Comparison of ENCODE assay signal across 8 mouse cellular contexts in the genomic region with DNA sequence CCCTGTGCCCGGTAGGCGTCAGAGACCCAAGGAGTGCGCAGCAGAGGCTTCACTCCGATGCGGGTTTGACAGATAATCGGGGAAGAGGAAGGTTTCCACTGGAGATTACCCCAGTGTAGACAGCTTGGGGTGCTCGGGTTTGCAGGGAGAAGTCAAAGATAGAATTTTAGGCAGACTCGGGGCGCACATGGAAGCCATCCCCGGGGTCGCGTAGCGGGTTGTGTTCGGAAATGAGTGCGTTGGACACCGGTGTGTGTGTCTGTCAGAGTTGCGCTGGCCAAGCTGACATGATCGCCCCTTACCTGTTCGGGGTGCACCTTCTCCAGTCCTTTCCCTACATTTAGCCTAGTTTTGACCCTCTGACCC. TPM values are rescaled to one million over a fixed set of nuclear protein-coding genes. Genes with fewer than 3 reads are reported as not detected.
DNase-seq lines count a peak whose midpoint lies in the region; ATAC-seq and TF ChIP-seq lines count a peak whose summit lies in the region.

No protein-coding gene starts in this region.

- TF ChIP-seq CTCF in midbrain, postnatal 0 days (IDR thresholded peaks at IDR 0.05): no peak

- 3% methylated on average over 19 of the region's 19 CpGs for WGBS in embryonic facial prominence, embryonic 12.5 days
- 1% methylated on average over 19 of the region's 19 CpGs for WGBS in hindbrain, embryonic 16.5 days
- 3% methylated on average over 19 of the region's 19 CpGs for WGBS in midbrain, postnatal 0 days

- H3K36me3 ChIP-seq in embryonic facial prominence, embryonic 12.5 days: no peaks in the 10 kb centered on the region
- H3K36me3 ChIP-seq in hindbrain, embryonic 16.5 days (ENCODE audit: control insufficient read depth, insufficient read depth, low read length): no peaks in the 10 kb centered on the region
- H3K36me3 ChIP-seq in midbrain, postnatal 0 days (ENCODE audit: insufficient read depth, low read length): no peaks in the 10 kb centered on the region

- H3K4me1 ChIP-seq in embryonic facial prominence, embryonic 12.5 days: peaks cover 10% of the 10 kb centered on the region; the same call in 1 of the 2 replicates
- H3K4me1 ChIP-seq in hindbrain, embryonic 16.5 days (ENCODE audit: control insufficient read depth, insufficient read depth, low read depth, low read length): peaks cover 24% of the 10 kb centered on the region
- peaks cover 3% of the 10 kb centered on the region; the same call in 1 of the 2 replicates for H3K4me1 ChIP-seq in midbrain, postnatal 0 days (ENCODE audit: insufficient read depth, low read length)

- peak overlapping the region; percentile 61 for H3K4me3 ChIP-seq in embryonic facial prominence, embryonic 12.5 days
- H3K4me3 ChIP-seq in hindbrain, embryonic 16.5 days (ENCODE audit: low read length): peak overlapping the region; percentile 93
- peak overlapping the region; percentile 92 for H3K4me3 ChIP-seq in midbrain, postnatal 0 days (ENCODE audit: low read depth, low read length)

- peak overlapping the region; percentile 44; the same call in 1 of the 2 replicates for H3K9ac ChIP-seq in embryonic facial prominence, embryonic 12.5 days
- peak overlapping the region; percentile 91 for H3K9ac ChIP-seq in hindbrain, embryonic 16.5 days (ENCODE audit: low read depth, low read length)
- peak overlapping the region; percentile 84 for H3K9ac ChIP-seq in midbrain, postnatal 0 days (replicated peaks; ENCODE audit: low read length, poor library complexity, severe bottlenecking)

- peak overlapping the region; percentile 57 for H3K4me2 ChIP-seq in embryonic facial prominence, embryonic 12.5 days (replicated peaks)
- H3K4me2 ChIP-seq in hindbrain, embryonic 16.5 days (ENCODE audit: low read length): peak overlapping the region; percentile 67
- peak overlapping the region; percentile 73 for H3K4me2 ChIP-seq in midbrain, postnatal 0 days (ENCODE audit: low read depth, low read length, poor library complexity, severe bottlenecking)

- ATAC-seq in embryonic facial prominence, embryonic 12.5 days (ENCODE audit: insufficient number of reproducible peaks, insufficient read depth, low FRiP score, low TSS enrichment): no peak
- ATAC-seq in hindbrain, embryonic 16.5 days: no peak
- ATAC-seq in midbrain, postnatal 0 days (ENCODE audit: low FRiP score): no peak

- H3K9me3 ChIP-seq in embryonic facial prominence, embryonic 12.5 days: no peaks in the 10 kb centered on the region
- no peaks in the 10 kb centered on the region for H3K9me3 ChIP-seq in hindbrain, embryonic 16.5 days (ENCODE audit: control insufficient read depth, low read length)
- H3K9me3 ChIP-seq in midbrain, postnatal 0 days (ENCODE audit: low read length): no peaks in the 10 kb centered on the region

- H3K27me3 ChIP-seq in embryonic facial prominence, embryonic 12.5 days: peaks cover 59% of the 10 kb centered on the region
- peaks cover 11% of the 10 kb centered on the region for H3K27me3 ChIP-seq in hindbrain, embryonic 16.5 days (replicated peaks; ENCODE audit: control insufficient read depth, insufficient read depth, low read length)
- H3K27me3 ChIP-seq in midbrain, postnatal 0 days (ENCODE audit: insufficient read depth, low read length): no peaks in the 10 kb centered on the region; the same call in 1 of the 2 replicates

- no peak overlapping the region for H3K27ac ChIP-seq in embryonic facial prominence, embryonic 12.5 days
- H3K27ac ChIP-seq in hindbrain, embryonic 16.5 days (ENCODE audit: low read depth, low read length): no peak overlapping the region
- H3K27ac ChIP-seq in midbrain, postnatal 0 days (ENCODE audit: low read depth, low read length): peak overlapping the region; percentile 92

- DNase-seq in kidney, postnatal 10 days: peak; percentile 22
- DNase-seq in kidney, adult 8-10 months: no peak
- DNase-seq in midbrain, postnatal 0 days (ENCODE audit: low spot score): no peak
- DNase-seq in layer of hippocampus, adult 9-11 months: no peak
- no peak for DNase-seq in layer of hippocampus, postnatal 25 days (ENCODE audit: extremely low spot score in 1 of 2, low spot score in 1 of 2)
- DNase-seq in embryo, embryonic 10 days (ENCODE audit: low spot score): no peak

RNA-seq across cellular contexts. Expression of gene Arntl, which starts 1.1 kb away (rescaled TPM):
- polyA plus RNA-seq in embryonic facial prominence, embryonic 12.5 days (2016; fragmentation: Nextera tagmentation; extraction: Ambion mirVana): 8.5 and 9.8 TPM in 2 replicates
- polyA plus RNA-seq in hindbrain, embryonic 16.5 days (2015; fragmentation: Nextera tagmentation; extraction: Ambion mirVana): 21.2 and 21.7 TPM in 2 replicates
- 27.3 and 29.7 TPM in 2 replicates for total RNA-seq in midbrain, postnatal 0 days (2014; rRNA removed)
- polyA plus RNA-seq in midbrain, postnatal 0 days (2015; fragmentation: Nextera tagmentation; extraction: Ambion mirVana): 21.1 and 23.0 TPM in 2 replicates
- 10 to 100 TPM; 31.1 to 32.0 TPM for total RNA-seq in layer of hippocampus, postnatal 25 days (2021)
